Mouse (Mus musculus): ENCODE measurements around the gene Ralgapa2. TPM values are rescaled to one million over a fixed set of nuclear protein-coding genes. Genes with fewer than 3 reads are reported as not detected.

Gene Ralgapa2
- total and polyA plus RNA-seq, 3 experiments, result 5.6 to 10.3 (median 8.9) TPM

DNA sequence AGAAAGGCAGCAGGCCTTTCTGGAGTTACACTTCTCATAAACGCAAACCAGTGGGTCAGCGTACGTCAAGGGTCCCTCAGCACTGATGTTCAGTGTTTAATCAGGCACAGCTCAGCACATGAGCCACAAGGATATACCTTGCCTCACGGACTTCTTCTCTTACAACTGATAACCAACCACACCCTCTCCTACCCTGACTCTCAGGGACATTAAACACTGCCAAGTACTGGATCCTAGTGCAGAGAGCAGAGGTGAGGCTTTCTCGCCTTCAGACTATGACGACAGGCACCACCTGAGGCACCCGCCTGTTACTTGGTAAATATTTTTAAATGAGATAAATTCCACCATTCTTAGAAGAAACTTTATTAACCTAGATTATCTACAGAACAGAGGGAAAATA is 85.8 kb downstream of the Ralgapa2 start:
- H3K4me3 ChIP-seq (replicated peaks in 1 of 3; ENCODE audit: low read depth in 2 of 3, low read length in 2 of 3, poor library complexity in 1 of 3), result no peak overlapping the region
- dilution Hi-C loops (cut with MboI; ENCODE audit: extremely low pct_ligation_motif_present, extremely low pct_unique_long_range_greater_than_20kb, low sequenced_read_pairs) (no loop called here), in situ Hi-C loops (cut with MboI; ENCODE audit: low pct_ligation_motif_present, low pct_unique_long_range_greater_than_20kb, low sequenced_read_pairs) (no loop called here)
- H3K27ac ChIP-seq (ENCODE audit: insufficient read depth, low read depth), result no peak overlapping the region
- H3K79me2 ChIP-seq (replicated peaks; ENCODE audit: control insufficient read depth, extremely low read depth, insufficient read depth, poor library complexity, severe bottlenecking), result no peaks in the 10 kb centered on the region
- no peak overlapping the region for H3K9ac ChIP-seq (ENCODE audit: insufficient read depth, low read depth)
- no peak for DNase-seq (ENCODE audit: extremely low read depth)
- H3K27me3 ChIP-seq (replicated peaks), result no peaks in the 10 kb centered on the region
- H3K4me1 ChIP-seq (ENCODE audit: control insufficient read depth in 1 of 2, insufficient read depth in 2 of 2), result peaks cover 0 to 12% of the 10 kb centered on the region in 2 experiments; a peak in 1 of 4 replicates
- no peaks in the 10 kb centered on the region for H3K9me3 ChIP-seq (replicated peaks; ENCODE audit: low read length)
- peaks cover 3 to 33% of the 10 kb centered on the region in 2 experiments for H3K36me3 ChIP-seq (replicated peaks in 1 of 2; ENCODE audit: control insufficient read depth in 1 of 2, insufficient read depth in 1 of 2, low read length in 1 of 2)
- H3K4me2 ChIP-seq (ENCODE audit: insufficient read depth, low read depth, poor library complexity, severe bottlenecking), result no peak overlapping the region
- TF ChIP-seq TCF12 (IDR thresholded peaks at IDR 0.05; ENCODE audit: low read depth, low read length) (no peak), RAD21 (IDR thresholded peaks at IDR 0.05; ENCODE audit: low read depth, low read length) (no peak), EP300 (IDR thresholded peaks at IDR 0.05; ENCODE audit: low read length) (no peak), BHLHE40 (IDR thresholded peaks at IDR 0.05; ENCODE audit: low read depth, low read length) (no peak), SIN3A (IDR thresholded peaks at IDR 0.05; ENCODE audit: low read length) (no peak), JUN (IDR thresholded peaks at IDR 0.05; ENCODE audit: insufficient read depth, low read depth, low read length) (no peak), POLR2AphosphoS2 (IDR thresholded peaks at IDR 0.05; ENCODE audit: low read depth, low read length) (no peak), ZNF384 (IDR thresholded peaks at IDR 0.05; ENCODE audit: low read depth, low read length) (no peak), SMC3 (IDR thresholded peaks at IDR 0.05; ENCODE audit: low read depth, low read length) (no peak), HCFC1 (IDR thresholded peaks at IDR 0.05; ENCODE audit: low read depth, low read length) (no peak), USF2 (conservative IDR thresholded peaks at IDR 0.05; ENCODE audit: low read depth, low read length) (no peak), MEF2A (IDR thresholded peaks at IDR 0.05; ENCODE audit: borderline replicate concordance, low read depth, low read length) (no peak), USF1 (IDR thresholded peaks at IDR 0.05; ENCODE audit: low read depth, low read length) (no peak), RCOR1 (conservative IDR thresholded peaks at IDR 0.05; ENCODE audit: low read depth, low read length) (no peak)

DNA sequence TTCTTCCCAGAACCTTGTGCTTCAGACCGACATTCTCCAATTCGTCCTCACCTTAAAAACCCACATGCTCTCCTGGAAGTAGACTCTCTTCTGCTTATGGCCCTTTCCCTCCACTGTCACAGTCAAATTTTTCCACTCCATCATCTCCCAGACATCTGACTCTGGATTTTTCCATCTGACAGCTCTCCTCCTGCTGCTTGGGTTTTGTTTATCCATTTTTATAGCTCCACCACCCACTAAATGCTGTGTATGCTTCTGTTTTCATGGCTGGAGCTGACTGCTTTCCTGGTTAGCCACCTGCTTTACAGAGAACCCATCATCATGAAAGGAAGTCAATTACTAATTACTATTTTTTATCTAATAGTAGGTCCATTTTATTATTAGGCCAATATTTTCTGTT is 86.9 kb downstream of the Ralgapa2 start:
- peaks cover 3 to 38% of the 10 kb centered on the region in 2 experiments for H3K36me3 ChIP-seq (replicated peaks in 1 of 2; ENCODE audit: control insufficient read depth in 1 of 2, insufficient read depth in 1 of 2, low read length in 1 of 2)
- TF ChIP-seq USF1 (IDR thresholded peaks at IDR 0.05; ENCODE audit: low read depth, low read length) (no peak), TBP (conservative IDR thresholded peaks at IDR 0.05; ENCODE audit: low read depth, low read length) (no peak), JUN (IDR thresholded peaks at IDR 0.05; ENCODE audit: insufficient read depth, low read depth, low read length) (no peak), TCF12 (IDR thresholded peaks at IDR 0.05; ENCODE audit: low read depth, low read length) (no peak), PAX5 (IDR thresholded peaks at IDR 0.05; ENCODE audit: low read length) (no peak), ZNF384 (IDR thresholded peaks at IDR 0.05; ENCODE audit: low read depth, low read length) (no peak), USF2 (conservative IDR thresholded peaks at IDR 0.05; ENCODE audit: low read depth, low read length) (no peak), MYC (IDR thresholded peaks at IDR 0.05; ENCODE audit: low read depth, low read length) (no peak), MAZ (IDR thresholded peaks at IDR 0.05; ENCODE audit: low read depth, low read length) (no peak), BHLHE40 (IDR thresholded peaks at IDR 0.05; ENCODE audit: low read depth, low read length) (no peak), ZMIZ1 (IDR thresholded peaks at IDR 0.05; ENCODE audit: low read depth, low read length) (no peak), ZKSCAN1 (IDR thresholded peaks at IDR 0.05; ENCODE audit: borderline replicate concordance, low read depth, low read length) (no peak), CHD1 (IDR thresholded peaks at IDR 0.05; ENCODE audit: low read depth, low read length) (no peak), CTCF (conservative IDR thresholded peaks at IDR 0.05 in 1 of 2, IDR thresholded peaks at IDR 0.05 in 1 of 2; ENCODE audit: low read depth in 2 of 2, low read length in 2 of 2) (no peak)
- dilution Hi-C loops (cut with MboI; ENCODE audit: extremely low pct_ligation_motif_present, extremely low pct_unique_long_range_greater_than_20kb, low sequenced_read_pairs) (no loop called here), in situ Hi-C loops (cut with MboI; ENCODE audit: low pct_ligation_motif_present, low pct_unique_long_range_greater_than_20kb, low sequenced_read_pairs) (no loop called here)
- no peak overlapping the region for H3K27ac ChIP-seq (ENCODE audit: insufficient read depth, low read depth)
- peaks cover 0 to 12% of the 10 kb centered on the region in 2 experiments; a peak in 1 of 4 replicates for H3K4me1 ChIP-seq (ENCODE audit: control insufficient read depth in 1 of 2, insufficient read depth in 2 of 2)
- H3K4me3 ChIP-seq (replicated peaks in 1 of 3; ENCODE audit: low read depth in 2 of 3, low read length in 2 of 3, poor library complexity in 1 of 3), result no peak overlapping the region
- H3K9me3 ChIP-seq (replicated peaks; ENCODE audit: low read length), result no peaks in the 10 kb centered on the region
- H3K79me2 ChIP-seq (replicated peaks; ENCODE audit: control insufficient read depth, extremely low read depth, insufficient read depth, poor library complexity, severe bottlenecking), result no peaks in the 10 kb centered on the region
- DNase-seq (ENCODE audit: extremely low read depth), result no peak
- H3K27me3 ChIP-seq (replicated peaks), result no peaks in the 10 kb centered on the region
- no peak overlapping the region for H3K9ac ChIP-seq (ENCODE audit: insufficient read depth, low read depth)
- no peak overlapping the region for H3K4me2 ChIP-seq (ENCODE audit: insufficient read depth, low read depth, poor library complexity, severe bottlenecking)
